Mouse (Mus musculus) neutrophil, adult 5-6 weeks (primary cell): Measurements from ENCODE around the gene Vmn2r28. TPM values are rescaled to one million over a fixed set of nuclear protein-coding genes. Genes with fewer than 3 reads are reported as not detected.
"Not testable (repeated sequence)": the region's sequence is repeated elsewhere in the genome, so short reads cannot be mapped to it uniquely, and the experiment has no call there.

Experiments
- ATAC-seq: fragments of 151-379, 151-347 bp; 2 replicates; pipeline ENCODE4 v1.8.0; 2017; ENCODE audit warnings: mild to moderate bottlenecking, moderate TSS enrichment; ENCODE audit not compliant: insufficient number of reproducible peaks, poor library complexity, low FRiP score, severe bottlenecking; ENCODE audit errors: extremely low read depth
- total RNA-seq: library from RNA; stranded (forward); fragments of 200-1000 nt; gene quantifications from 2 replicates; pipeline ENCODE4 v1.2.3, GENCODE M21; 2017

The Vmn2r28 gene
- not detected in 2 replicates for total RNA-seq

DNA sequence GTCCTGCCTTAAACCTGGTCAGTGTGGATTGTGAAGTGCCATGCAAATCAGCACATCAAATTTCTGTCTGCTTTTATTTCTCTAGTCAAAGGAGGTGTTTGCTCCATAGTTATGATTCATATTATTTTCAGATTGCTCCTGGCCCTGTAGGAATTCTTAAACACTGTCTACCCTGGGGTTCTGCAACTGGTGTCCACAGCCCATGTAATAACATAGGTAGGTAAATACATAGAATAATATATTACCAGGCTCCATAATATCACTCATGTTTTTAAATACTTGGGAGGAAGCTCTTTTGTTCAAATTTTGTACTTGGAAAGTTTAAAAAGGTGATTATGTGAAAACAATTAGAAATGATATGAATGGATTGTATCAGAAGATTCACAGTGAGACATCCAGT lies at the start of gene Vmn2r28:
Gene Vmn2r28 (minus strand): TSS at position 101 of the 400 bp plus-strand sequence.
- not testable (repeated sequence) for ATAC-seq

DNA sequence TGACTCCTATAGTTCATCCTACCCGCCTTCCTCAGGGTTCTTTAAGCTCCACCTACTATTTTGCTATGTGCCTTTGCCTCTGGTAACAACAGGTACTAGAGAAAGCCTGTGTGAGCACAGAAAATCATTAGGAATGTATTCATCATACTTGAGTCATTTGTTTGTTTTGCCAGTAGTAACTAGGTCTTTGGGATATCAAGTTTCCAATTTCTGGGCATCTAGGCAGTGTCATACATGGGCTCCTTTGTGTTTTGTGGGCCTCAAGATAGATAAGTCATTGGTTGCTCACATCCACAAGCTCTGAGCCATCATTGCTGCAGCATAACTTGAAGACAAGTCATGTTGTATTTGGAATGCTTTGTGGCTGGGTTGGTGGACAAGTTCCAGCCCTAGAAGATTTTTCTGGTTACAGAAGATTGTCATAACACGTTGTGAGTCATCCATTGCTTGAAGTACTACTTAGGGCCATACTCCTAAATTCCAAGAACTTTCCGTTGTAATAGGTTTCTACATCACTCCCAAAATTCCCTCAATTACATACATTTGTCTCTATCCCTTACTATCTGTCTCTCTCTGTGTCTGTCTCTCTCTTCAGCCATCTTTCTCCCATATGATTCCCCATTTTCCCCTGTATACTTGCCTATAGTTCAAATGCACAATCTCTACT lies 47.1 kb upstream of the Vmn2r28 start:
- ATAC-seq, result not testable (repeated sequence)

DNA sequence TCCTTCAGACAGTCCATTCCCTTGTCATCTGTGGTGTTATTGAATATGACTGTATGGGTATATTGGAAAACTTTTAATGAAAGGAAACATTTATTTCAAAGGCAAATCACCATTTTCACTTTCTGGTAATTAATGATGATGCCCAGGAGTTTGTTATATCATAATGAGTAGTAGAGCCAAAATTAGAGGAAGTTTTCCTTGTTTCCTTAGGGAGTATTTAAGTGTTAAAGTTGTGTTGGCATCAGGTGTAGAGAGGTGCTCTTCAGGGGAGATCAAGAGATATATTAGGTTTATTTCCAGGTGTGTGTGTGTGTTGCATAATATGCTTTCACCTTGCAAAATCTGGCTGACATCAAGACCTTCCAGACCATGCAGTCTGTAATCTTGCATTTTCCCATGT lies 37.1 kb downstream of the Vmn2r28 start, which contains the start of gene Vmn1r59:
Gene Vmn1r59 (minus strand): TSS at position 101 of the 400 bp plus-strand sequence.
- no peak for ATAC-seq

DNA sequence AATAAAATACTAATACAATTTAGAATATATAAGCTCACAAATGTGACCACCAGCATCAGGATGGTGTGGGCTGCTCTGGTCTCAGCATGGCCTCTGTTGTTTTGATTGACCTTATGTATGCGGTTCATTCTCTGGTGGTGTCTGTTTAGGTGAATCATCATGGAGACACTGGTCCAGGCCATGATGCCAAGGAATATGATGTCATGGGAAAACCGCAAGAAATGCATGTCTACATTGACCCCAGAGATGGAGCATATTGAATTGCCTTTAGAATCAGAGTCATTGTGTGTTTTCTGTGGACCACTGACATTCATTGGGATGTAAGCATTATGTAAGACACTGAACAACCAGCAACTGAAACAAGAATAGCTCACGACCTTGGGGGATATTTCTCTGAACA lies 39.7 kb downstream of the Vmn2r28 start:
- not testable (repeated sequence) for ATAC-seq

- ATAC-seq, result no peak
Observed at GRCm38 (mm10) chr7:5448627-5449026, 45.1 kb downstream of the Vmn2r28 start.

Other genes starting within 250 kb of the Vmn2r28 start
- gene Gm5065, start 143.4 kb downstream of the Vmn2r28 start, total RNA-seq, result not detected in 2 replicates
- gene Nlrp2, start 142.9 kb downstream of the Vmn2r28 start, total RNA-seq, result not detected in 2 replicates
- not detected in 2 replicates for gene Vmn1r58, start 80.6 kb downstream of the Vmn2r28 start, total RNA-seq
- gene Vmn1r59, start 37.2 kb downstream of the Vmn2r28 start, total RNA-seq, result not detected in 2 replicates
- 0.12 TPM in 1 of 2 replicates, not detected in the other for gene Vmn1r60, start 53.4 kb upstream of the Vmn2r28 start, total RNA-seq
- not detected in 2 replicates for gene Vmn1r61, start 119.3 kb upstream of the Vmn2r28 start, total RNA-seq
- gene Vmn1r62, start 179.7 kb upstream of the Vmn2r28 start, total RNA-seq, result not detected in 2 replicates